Mouse (Mus musculus): Measurements from ENCODE around the gene Sugp2. TPM values are rescaled to one million over a fixed set of nuclear protein-coding genes. Genes with fewer than 3 reads are reported as not detected.

Gene Sugp2
- polyA plus RNA-seq, 1 experiment from 2014 or later, result 11.9 TPM

DNA sequence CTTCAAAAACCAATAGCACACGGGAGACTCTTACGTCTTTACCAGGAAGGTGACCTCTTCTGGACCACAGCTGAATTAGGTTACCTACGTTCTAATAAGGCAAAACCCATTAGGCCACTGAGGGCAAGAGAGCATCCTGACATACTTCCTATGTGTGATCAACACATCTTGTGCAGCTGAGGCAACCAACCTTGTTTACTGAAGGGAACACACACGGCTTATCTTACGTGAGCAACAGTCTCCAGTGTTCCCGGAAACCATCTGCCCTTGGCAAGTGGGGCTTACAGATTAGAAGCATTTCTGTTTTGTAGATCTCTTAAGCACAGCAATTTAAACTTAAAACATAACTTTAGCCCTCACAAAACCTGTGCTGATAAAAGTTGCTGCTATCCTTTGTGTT lies 93.5 kb downstream of the Sugp2 start:
- Histone ChIP-seq H3K9ac (ENCODE audit: low read depth, low read length) (no peak overlapping the region), H3K36me3 (ENCODE audit: control insufficient read depth, insufficient read depth) (peaks cover 18% of the 10 kb centered on the region), H3K9me3 (replicated peaks; ENCODE audit: control insufficient read depth, low read length) (no peaks in the 10 kb centered on the region), H3K27ac (ENCODE audit: low read length) (peak overlapping the region; percentile 83), H3K4me2 (ENCODE audit: low read depth, low read length) (peak overlapping the region; percentile 14; the same call in 1 of the 2 replicates), H3K27me3 (ENCODE audit: control insufficient read depth, insufficient read depth, low read depth, low read length) (no peaks in the 10 kb centered on the region), H3K4me3 (ENCODE audit: low read depth, low read length) (no peak overlapping the region), H3K4me1 (ENCODE audit: control insufficient read depth, low read depth, low read length) (peaks cover 25% of the 10 kb centered on the region)
- peak; percentile 72 for ATAC-seq (ENCODE audit: low read depth)
- 65% methylated on average over 6 of the region's 6 CpGs for WGBS (ENCODE audit: insufficient replicate concordance)

DNA sequence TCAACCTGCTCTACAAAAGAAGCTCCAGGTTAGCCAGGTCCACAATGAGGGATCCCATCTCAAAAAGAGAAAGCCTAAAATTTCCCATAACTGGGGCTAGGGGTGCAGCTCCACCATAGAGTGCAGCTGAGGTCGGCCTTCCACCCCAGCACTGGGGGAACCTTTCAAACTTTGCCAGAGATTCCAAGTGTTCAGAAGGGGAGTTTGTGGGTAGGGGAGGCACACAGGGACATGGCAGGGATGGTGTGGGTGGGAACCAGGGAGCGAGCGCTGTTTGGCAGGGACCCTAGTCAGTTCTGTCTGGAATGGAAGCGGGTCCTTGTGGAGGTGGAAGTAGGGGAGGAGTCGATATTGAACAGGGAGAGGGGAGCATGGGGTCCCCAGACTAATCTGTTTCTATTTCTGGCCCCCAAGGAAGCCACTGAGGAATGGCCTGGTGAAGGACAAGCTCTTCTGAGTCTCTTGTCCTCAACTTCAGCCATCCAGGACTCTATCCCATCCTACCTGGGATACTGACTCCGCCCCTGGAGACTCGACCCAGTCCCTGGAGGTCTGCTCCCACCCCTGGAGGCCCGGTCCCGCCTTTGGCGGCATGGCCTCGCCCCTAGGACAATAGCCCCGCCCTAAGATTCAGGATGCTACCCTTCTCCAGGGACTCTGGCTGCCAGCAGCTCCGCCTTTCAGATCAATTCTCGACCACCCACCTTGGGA lies 95.3 kb downstream of the Sugp2 start, which contains the start of gene Gdf1:
TSS of gene Gdf1 (plus strand) at position 694 of the 711 bp plus-strand sequence.
- Histone ChIP-seq H3K27ac (ENCODE audit: low read length) (peak within 1 kb of the TSS; percentile 83), H3K9ac (ENCODE audit: low read depth, low read length) (no peak within 1 kb of the TSS), H3K4me1 (ENCODE audit: control insufficient read depth, low read depth, low read length) (peaks cover 25% of the 10 kb centered on the region), H3K27me3 (ENCODE audit: control insufficient read depth, insufficient read depth, low read depth, low read length) (no peaks in the 10 kb centered on the region), H3K36me3 (ENCODE audit: control insufficient read depth, insufficient read depth) (peaks cover 35% of the 10 kb centered on the region), H3K4me3 (ENCODE audit: low read depth, low read length) (no peak within 1 kb of the TSS), H3K4me2 (ENCODE audit: low read depth, low read length) (no peak within 1 kb of the TSS), H3K9me3 (replicated peaks; ENCODE audit: control insufficient read depth, low read length) (no peaks in the 10 kb centered on the region)
- no peak for ATAC-seq (ENCODE audit: low read depth)
- 40% methylated on average over 14 of the region's 14 CpGs for WGBS (ENCODE audit: insufficient replicate concordance)

Other genes starting within 250 kb of the Sugp2 start
- 17.2 and 18.9 TPM in 2 replicates for gene Gatad2a, start 237.8 kb upstream of the Sugp2 start, polyA plus RNA-seq (2015; fragmentation: Nextera tagmentation; extraction: Ambion mirVana)
- gene Mau2, start 191.5 kb upstream of the Sugp2 start, polyA plus RNA-seq (2015; fragmentation: Nextera tagmentation; extraction: Ambion mirVana), result 21.7 and 22.6 TPM in 2 replicates
- gene Sugp1, start 191.4 kb upstream of the Sugp2 start, polyA plus RNA-seq (2015; fragmentation: Nextera tagmentation; extraction: Ambion mirVana), result 14.7 and 14.9 TPM in 2 replicates
- gene Tm6sf2, start 161.3 kb upstream of the Sugp2 start, polyA plus RNA-seq (2015; fragmentation: Nextera tagmentation; extraction: Ambion mirVana), result 1.8 and 3.0 TPM in 2 replicates
- 0.04 TPM in 1 of 2 replicates, not detected in the other for gene Hapln4, start 150.8 kb upstream of the Sugp2 start, polyA plus RNA-seq (2015; fragmentation: Nextera tagmentation; extraction: Ambion mirVana)
- 0.04 TPM in 1 of 2 replicates, not detected in the other for gene Ncan, start 113.4 kb upstream of the Sugp2 start, polyA plus RNA-seq (2015; fragmentation: Nextera tagmentation; extraction: Ambion mirVana)
- gene Nr2c2ap, start 102.9 kb upstream of the Sugp2 start, polyA plus RNA-seq (2015; fragmentation: Nextera tagmentation; extraction: Ambion mirVana), result 12.6 and 13.2 TPM in 2 replicates
- gene Rfxank, start 95.1 kb upstream of the Sugp2 start, polyA plus RNA-seq (2015; fragmentation: Nextera tagmentation; extraction: Ambion mirVana), result 7.4 TPM in 2 replicates
- 21.4 and 23.4 TPM in 2 replicates for gene Borcs8, start 94.7 kb upstream of the Sugp2 start, polyA plus RNA-seq (2015; fragmentation: Nextera tagmentation; extraction: Ambion mirVana)
- gene Mef2b, start 94.5 kb upstream of the Sugp2 start, polyA plus RNA-seq (2015; fragmentation: Nextera tagmentation; extraction: Ambion mirVana), result not detected in 2 replicates
- 26.8 and 28.4 TPM in 2 replicates for gene Tmem161a, start 61.9 kb upstream of the Sugp2 start, polyA plus RNA-seq (2015; fragmentation: Nextera tagmentation; extraction: Ambion mirVana)
- 8.4 and 12.0 TPM in 2 replicates for gene Slc25a42, start 21.9 kb upstream of the Sugp2 start, polyA plus RNA-seq (2015; fragmentation: Nextera tagmentation; extraction: Ambion mirVana)
- 12.1 and 12.7 TPM in 2 replicates for gene Armc6, start 240 bp downstream of the Sugp2 start, polyA plus RNA-seq (2015; fragmentation: Nextera tagmentation; extraction: Ambion mirVana)
- 3.7 and 4.7 TPM in 2 replicates for gene Homer3, start 48.6 kb downstream of the Sugp2 start, polyA plus RNA-seq (2015; fragmentation: Nextera tagmentation; extraction: Ambion mirVana)
- gene Ddx49, start 68.3 kb downstream of the Sugp2 start, polyA plus RNA-seq (2015; fragmentation: Nextera tagmentation; extraction: Ambion mirVana), result 19.8 and 21.1 TPM in 2 replicates
- gene Cope, start 68.3 kb downstream of the Sugp2 start, polyA plus RNA-seq (2015; fragmentation: Nextera tagmentation; extraction: Ambion mirVana), result 195 and 209 TPM in 2 replicates
- gene Cers1, start 81.5 kb downstream of the Sugp2 start, polyA plus RNA-seq (2015; fragmentation: Nextera tagmentation; extraction: Ambion mirVana), result 0.05 and 0.24 TPM in 2 replicates
- 0.18 and 0.34 TPM in 2 replicates for gene Gdf1, start 95.6 kb downstream of the Sugp2 start, polyA plus RNA-seq (2015; fragmentation: Nextera tagmentation; extraction: Ambion mirVana)
- 5.5 and 5.6 TPM in 2 replicates for gene Upf1, start 119.1 kb downstream of the Sugp2 start, polyA plus RNA-seq (2015; fragmentation: Nextera tagmentation; extraction: Ambion mirVana)
- gene Comp, start 139.3 kb downstream of the Sugp2 start, polyA plus RNA-seq (2015; fragmentation: Nextera tagmentation; extraction: Ambion mirVana), result 1.3 and 1.6 TPM in 2 replicates
- 3.4 and 3.9 TPM in 2 replicates for gene Crtc1, start 205.4 kb downstream of the Sugp2 start, polyA plus RNA-seq (2015; fragmentation: Nextera tagmentation; extraction: Ambion mirVana)
- 5.6 and 7.1 TPM in 2 replicates for gene Klhl26, start 242.7 kb downstream of the Sugp2 start, polyA plus RNA-seq (2015; fragmentation: Nextera tagmentation; extraction: Ambion mirVana)